Mouse (Mus musculus) embryonic facial prominence, embryonic 12.5 days (tissue): ENCODE measurements around the gene Arhgap19. TPM values are rescaled to one million over a fixed set of nuclear protein-coding genes. Genes with fewer than 3 reads are reported as not detected.

Source experiments
- ATAC-seq: fragments of 200-750 bp; cut with Nextera tagmentation; 2 replicates; pipeline ENCODE4 v1.8.0; 2017; ENCODE audit not compliant: insufficient number of reproducible peaks, insufficient read depth, low FRiP score, low TSS enrichment
- H3K27ac ChIP-seq: fragments of 300-500 bp; sonication (generic); 2 replicates; pipeline ENCODE4 v1.5.1; 2016; ENCODE audit warnings: mild to moderate bottlenecking
- H3K27me3 ChIP-seq: fragments of 300-500 bp; sonication (generic); 2 replicates; pipeline ENCODE4 v1.6.1; 2016; ENCODE audit warnings: mild to moderate bottlenecking, moderate library complexity
- H3K36me3 ChIP-seq: fragments of 300-500 bp; sonication (generic); 2 replicates; pipeline ENCODE4 v1.6.1; 2016; ENCODE audit warnings: mild to moderate bottlenecking
- H3K4me1 ChIP-seq: fragments of 300-500 bp; sonication (generic); 2 replicates; pipeline ENCODE4 v1.6.1; 2016
- H3K4me2 ChIP-seq: fragments of 300-500 bp; sonication (generic); replicated peaks from 2 replicates; pipeline ENCODE4 v1.6.1; 2016; ENCODE audit warnings: mild to moderate bottlenecking, moderate library complexity
- H3K4me3 ChIP-seq: fragments of 300-500 bp; sonication (generic); 2 replicates; pipeline ENCODE4 v1.5.1; 2016; ENCODE audit warnings: mild to moderate bottlenecking
- H3K9ac ChIP-seq: fragments of 300-500 bp; sonication (generic); 2 replicates; pipeline ENCODE4 v1.6.1; 2016; ENCODE audit warnings: mild to moderate bottlenecking, moderate library complexity
- H3K9me3 ChIP-seq: fragments of 300-500 bp; sonication (generic); 2 replicates; pipeline ENCODE4 v1.6.1; 2016; ENCODE audit warnings: mild to moderate bottlenecking, moderate library complexity
- WGBS: fragments of 180-500 bp; shearing (Covaris S2); methylation state at CpG from one replicate; pipeline ENCODE4 v1.1.7; 2016; 5-methylcytosine and 5-hydroxymethylcytosine counted together
- polyA plus RNA-seq: library from polyadenylated mRNA; unstranded; fragments of >200 nt; fragmentation: Nextera tagmentation; extraction: Ambion mirVana; gene quantifications from 2 replicates; pipeline ENCODE4 v1.2.1, GENCODE M21; 2016

The Arhgap19 gene
- polyA plus RNA-seq, 1 experiment from 2014 or later, result 33.1 TPM

- no peak; the same call in 1 of the 2 replicates for ATAC-seq
- H3K9me3 ChIP-seq, result no peaks in the 10 kb centered on the region
- peaks cover 14% of the 10 kb centered on the region for H3K4me1 ChIP-seq
- H3K9ac ChIP-seq, result no peak overlapping the region
- H3K4me3 ChIP-seq, result no peak overlapping the region
- no peak overlapping the region for H3K27ac ChIP-seq
- no peaks in the 10 kb centered on the region for H3K36me3 ChIP-seq
- WGBS, result 36% methylated on average over 9 of the region's 9 CpGs
- no peaks in the 10 kb centered on the region for H3K27me3 ChIP-seq
- no peak overlapping the region for H3K4me2 ChIP-seq
These were observed 76.9 kb downstream of the Arhgap19 start for GRCm38 (mm10) chr19:41724831-41725470.

DNA sequence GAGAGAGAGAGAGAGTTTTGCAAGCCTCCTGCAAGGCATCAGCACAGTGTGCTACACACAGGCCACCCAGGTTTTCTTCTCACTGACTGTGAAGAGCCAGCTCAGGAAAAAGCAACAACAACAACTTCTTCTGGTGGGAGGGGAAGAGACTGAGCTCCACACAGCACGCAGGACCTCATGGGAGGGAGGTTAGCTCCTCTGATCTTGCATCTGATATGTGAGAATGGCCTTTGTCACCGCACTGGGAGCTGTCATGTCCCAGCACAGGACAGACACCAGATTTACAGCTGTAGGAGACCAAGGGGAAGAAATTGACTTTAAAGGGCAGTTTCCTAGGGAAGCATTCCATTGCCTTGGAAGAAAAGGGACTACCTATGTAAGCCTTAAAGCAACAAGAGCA, 78.5 kb downstream of the Arhgap19 start:
- Histone ChIP-seq H3K27me3 (no peaks in the 10 kb centered on the region), H3K27ac (no peak overlapping the region), H3K9ac (no peak overlapping the region), H3K4me2 (no peak overlapping the region), H3K36me3 (no peaks in the 10 kb centered on the region), H3K9me3 (no peaks in the 10 kb centered on the region), H3K4me1 (peaks cover 21% of the 10 kb centered on the region), H3K4me3 (no peak overlapping the region)
- WGBS, result 18% methylated on average over 2 of the region's 2 CpGs
- ATAC-seq, result no peak

DNA sequence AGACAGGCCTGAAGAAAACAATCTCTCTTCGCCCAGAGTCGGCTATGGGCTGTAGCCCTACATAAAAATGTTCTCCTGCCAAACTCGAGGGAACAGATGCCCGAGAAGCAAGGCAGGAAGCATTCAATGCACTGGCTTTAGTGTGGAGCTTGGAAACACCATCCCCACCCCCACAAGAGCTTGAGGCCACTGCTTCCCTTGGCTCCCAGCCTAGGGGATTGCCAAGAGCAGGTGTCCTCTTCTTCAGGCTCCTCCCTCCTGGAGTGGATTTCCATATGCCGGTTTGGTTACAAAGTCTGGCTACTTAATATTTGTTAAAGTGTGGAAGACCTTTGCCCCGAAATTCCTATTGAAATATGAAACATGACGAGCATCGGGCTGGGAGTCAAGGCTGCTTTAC, 82.4 kb downstream of the Arhgap19 start:
- Histone ChIP-seq H3K27me3 (no peaks in the 10 kb centered on the region), H3K9ac (no peak overlapping the region), H3K4me1 (peaks cover 35% of the 10 kb centered on the region), H3K4me2 (no peak overlapping the region), H3K27ac (no peak overlapping the region), H3K4me3 (no peak overlapping the region), H3K36me3 (no peaks in the 10 kb centered on the region), H3K9me3 (no peaks in the 10 kb centered on the region)
- 61% methylated on average over 8 of the region's 8 CpGs for WGBS
- no peak for ATAC-seq

Other genes starting within 250 kb of the Arhgap19 start
- gene Gm340, start 219.7 kb downstream of the Arhgap19 start, polyA plus RNA-seq, result 2.7 and 2.8 TPM in 2 replicates
- 1.4 and 1.9 TPM in 2 replicates for gene Slit1, start 58.4 kb downstream of the Arhgap19 start, polyA plus RNA-seq
- gene Frat1, start 27.9 kb upstream of the Arhgap19 start, polyA plus RNA-seq, result 7.9 and 8.9 TPM in 2 replicates
- gene Frat2, start 46.1 kb upstream of the Arhgap19 start, polyA plus RNA-seq, result 9.2 and 9.9 TPM in 2 replicates
- 23.5 and 24.0 TPM in 2 replicates for gene Rrp12, start 94.1 kb upstream of the Arhgap19 start, polyA plus RNA-seq
- 595 TPM in 2 replicates for gene Pgam1, start 109.9 kb upstream of the Arhgap19 start, polyA plus RNA-seq
- 76.7 and 81.5 TPM in 2 replicates for gene Exosc1, start 131.4 kb upstream of the Arhgap19 start, polyA plus RNA-seq
- gene Zdhhc16, start 131.4 kb upstream of the Arhgap19 start, polyA plus RNA-seq, result 93.0 and 94.2 TPM in 2 replicates
- gene Mms19, start 179.1 kb upstream of the Arhgap19 start, polyA plus RNA-seq, result 41.5 and 41.7 TPM in 2 replicates
- gene Ubtd1, start 179.7 kb upstream of the Arhgap19 start, polyA plus RNA-seq, result 20.3 and 20.5 TPM in 2 replicates
- gene Ankrd2, start 234.0 kb upstream of the Arhgap19 start, polyA plus RNA-seq, result 0.24 and 0.27 TPM in 2 replicates
- gene Hoga1, start 243.6 kb upstream of the Arhgap19 start, polyA plus RNA-seq, result 1.3 and 1.9 TPM in 2 replicates